ENCODE assay signal across 24 mouse cellular contexts in genomic region chr9:121894447-121894846, GRCm38 (mm10). TPM values are rescaled to one million over a fixed set of nuclear protein-coding genes. Genes with fewer than 3 reads are reported as not detected.
DNase-seq lines count a peak whose midpoint lies in the region.
"Had no signal": no experiment of that assay in that cellular context is flagged by ENCODE, and none has a peak within 500 bp of the region (broad histone marks: within the 10 kb centered on the region; RNA-seq: fewer than 3 reads in every experiment).

No protein-coding gene starts in this region.

- intact Hi-C loops in heart, postnatal 25 days (cut with DNase I) = no loop called here

- peak; percentile 96 for DNase-seq in heart, adult 11 months
- DNase-seq in heart, postnatal 25 days (ENCODE audit: low spot score) = no peak
- DNase-seq in urinary bladder, adult 2 months (ENCODE audit: low spot score) = peak; percentile 13
- DNase-seq in urinary bladder, postnatal 4 days (ENCODE audit: low spot score in 2 of 2) = no peak
- DNase-seq in lung, postnatal 36 days = peak; percentile 81
- DNase-seq in cerebellum, postnatal 4 days (ENCODE audit: low spot score in 2 of 2) = no peak
- no peak for DNase-seq in layer of hippocampus, adult 11-12 months (ENCODE audit: low spot score)
- DNase-seq: B cell, adult 2 months; cerebellum, adult 11-12 months; gastrocnemius, adult 2 months; kidney, adult 9 months; kidney, postnatal 4 days; liver, embryonic 13.5 days had no signal

RNA-seq across cellular contexts. Expression of gene Ackr2, which starts 3.7 kb away (rescaled TPM):
- 1 to 10 TPM; 2.5 to 3.7 TPM for total RNA-seq in heart, postnatal 25 days (2021)
- 5.0 and 8.7 TPM in 2 replicates for polyA plus RNA-seq in urinary bladder, adult 2 months (2012; rRNA removed)
- total RNA-seq: megakaryocyte progenitor cell, adult 5-6 weeks had no signal
- polyA plus RNA-seq: limb, embryonic 12.5 days had no signal

RNA-seq across cellular contexts. Expression of gene Cyp8b1, which starts 21.7 kb away (rescaled TPM):
- total RNA-seq in heart, postnatal 25 days (2021) = not detected
- polyA plus RNA-seq in urinary bladder, adult 2 months (2012; rRNA removed) = 0.13 and 0.14 TPM in 2 replicates
- total RNA-seq: gastrocnemius, adult 2 months; heart, postnatal 36 days; layer of hippocampus, postnatal 14 days; megakaryocyte progenitor cell, adult 5-6 weeks had no signal
- polyA plus RNA-seq: embryonic facial prominence, embryonic 15.5 days; forebrain, embryonic 16.5 days; heart, embryonic 13.5 days; hindbrain, embryonic 14.5 days; intestine, embryonic 15.5 days; limb, embryonic 12.5 days; midbrain, embryonic 13.5 days; neural tube, embryonic 13.5 days had no signal

RNA-seq across cellular contexts. Expression of gene Higd1a, which starts 36.3 kb away (rescaled TPM):
- total RNA-seq in heart, postnatal 25 days (2021) = 100 to 1,000 TPM; 208 to 239 TPM
- polyA plus RNA-seq in urinary bladder, adult 2 months (2012; rRNA removed) = 55.1 and 55.2 TPM in 2 replicates

RNA-seq across cellular contexts. Expression of gene Ccdc13, which starts 55.2 kb away (rescaled TPM):
- not detected for total RNA-seq in heart, postnatal 25 days (2021)
- 0.62 and 1.3 TPM in 2 replicates for polyA plus RNA-seq in urinary bladder, adult 2 months (2012; rRNA removed)
- total RNA-seq: heart, postnatal 36 days; megakaryocyte progenitor cell, adult 5-6 weeks had no signal
- polyA plus RNA-seq: heart, embryonic 13.5 days; liver, embryonic 13.5 days had no signal

RNA-seq across cellular contexts. Expression of gene Fam198a, which starts 56.3 kb away (rescaled TPM):
- under 1 TPM; 0.94 to 0.98 TPM for total RNA-seq in heart, postnatal 25 days (2021)
- 6.7 and 7.3 TPM in 2 replicates for polyA plus RNA-seq in urinary bladder, adult 2 months (2012; rRNA removed)

Comparison
In these comparisons a context has a peak if more than half of its experiments do, and no peak if none do; other contexts are left out.
1. DNase-seq: peak in heart, adult 11 months (single experiment), urinary bladder, adult 2 months (single experiment) and lung, postnatal 36 days (single experiment); none in heart, postnatal 25 days (single experiment), urinary bladder, postnatal 4 days (0 of 2), cerebellum, postnatal 4 days (0 of 2) and layer of hippocampus, adult 11-12 months (single experiment).